Mouse (Mus musculus) kidney, adult 9 months (tissue): Measurements from ENCODE around the gene Amz2.
A peak's percentile ranks its signal among the peaks of the same experiment; 100 is the strongest.

Source experiments
- DNase-seq: peaks from one replicate; pipeline ENCODE4 v3.0.0; 2022

The Amz2 gene

DNA sequence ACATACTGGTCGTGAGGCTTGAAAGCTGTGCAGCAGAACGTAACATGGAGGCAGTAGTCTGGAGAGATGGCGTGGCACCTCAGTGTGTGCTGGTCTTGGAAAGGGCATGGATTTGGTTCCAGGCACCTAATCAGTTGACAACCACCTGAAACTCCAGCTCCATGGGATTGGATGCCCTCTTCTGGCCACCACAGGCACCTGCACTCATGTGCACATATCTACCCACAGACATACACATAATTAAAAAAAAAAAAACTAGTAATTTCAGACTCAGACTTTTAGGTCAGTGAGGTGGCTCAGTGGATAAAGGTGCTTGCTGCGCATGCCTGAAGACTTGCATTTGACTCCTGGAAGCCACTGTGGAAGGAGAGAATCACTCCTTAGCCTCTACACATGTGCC, 3.5 kb upstream of the Amz2 start:
- no peak for DNase-seq

DNA sequence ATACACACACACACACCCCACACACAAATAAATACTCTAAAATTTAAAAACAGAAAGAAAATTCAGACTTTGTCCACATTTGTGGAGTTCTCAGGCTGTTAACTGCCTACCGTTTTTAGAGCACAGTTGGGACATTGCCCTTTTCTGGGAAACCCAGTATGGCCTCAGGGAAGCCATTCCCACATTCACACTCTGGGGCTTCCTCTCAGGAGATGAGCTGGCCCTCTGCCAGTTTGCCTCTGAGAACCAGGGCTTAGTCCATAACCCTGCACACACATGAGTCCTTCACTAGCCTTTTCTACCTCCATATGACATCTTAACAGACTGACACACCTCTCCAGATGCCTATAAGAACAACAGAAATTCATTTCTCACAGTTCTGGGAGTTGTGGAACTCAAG, 2.5 kb upstream of the Amz2 start:
- DNase-seq = no peak

DNA sequence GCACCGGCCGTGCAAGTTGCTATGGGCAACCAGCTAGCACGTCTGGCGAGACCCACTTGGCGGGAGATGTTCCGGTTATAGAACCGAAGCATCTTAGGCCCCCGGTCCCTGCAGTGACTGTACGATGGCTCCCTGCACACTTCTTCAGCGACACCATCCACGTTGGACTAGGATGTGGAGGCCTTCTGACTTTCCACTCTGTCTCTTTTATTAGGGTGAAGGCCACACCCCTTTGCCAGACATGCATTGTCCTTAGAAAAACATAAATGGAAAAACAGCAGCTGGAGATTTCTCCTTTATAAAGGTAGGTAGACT, 483 bp downstream of the Amz2 start:
- no peak for DNase-seq

DNA sequence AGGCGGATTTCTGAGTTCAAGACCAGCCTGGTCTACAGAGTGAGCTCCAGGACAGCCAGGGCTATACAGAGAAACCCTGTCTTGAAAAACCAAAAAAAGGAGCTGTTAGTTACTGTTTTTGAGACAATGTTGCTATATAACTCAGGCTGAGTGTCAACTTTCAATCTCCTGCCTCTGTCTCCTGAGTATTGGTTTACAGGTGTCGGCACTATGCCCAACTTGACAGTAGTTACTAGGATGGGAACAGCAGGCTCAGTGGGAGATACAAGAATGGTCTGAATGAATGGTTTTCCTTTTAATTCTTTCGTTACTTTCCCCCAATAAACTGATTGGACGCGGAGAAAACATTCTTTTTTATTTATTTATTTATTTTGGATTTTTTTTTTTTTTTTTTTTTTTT, 1.6 kb downstream of the Amz2 start:
- DNase-seq = no peak

DNA sequence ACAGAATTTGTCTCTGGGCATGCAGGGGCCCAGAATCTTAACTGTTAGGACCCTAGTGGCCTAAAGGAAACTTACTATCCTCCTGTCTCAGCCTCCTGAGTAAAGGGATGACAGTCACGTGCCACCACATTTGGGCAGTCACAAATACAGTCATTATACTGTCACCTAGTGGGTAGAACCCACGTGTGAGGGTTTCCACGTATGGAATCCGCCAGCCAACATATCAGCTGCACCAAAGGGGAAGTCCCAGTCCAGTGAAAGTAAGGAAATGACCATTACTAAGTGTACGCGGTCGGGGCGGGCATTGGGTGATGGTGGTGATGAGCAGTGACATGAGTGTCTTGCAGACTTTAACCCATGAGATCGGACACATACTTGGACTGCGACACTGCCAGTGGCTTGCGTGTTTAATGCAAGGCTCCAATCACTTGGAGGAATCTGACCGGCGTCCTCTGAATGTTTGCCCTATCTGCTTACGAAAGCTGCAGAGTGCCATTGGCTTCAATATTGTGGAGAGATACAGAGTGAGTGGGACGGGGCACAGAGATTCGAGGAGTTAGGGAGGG, 8.6 kb downstream of the Amz2 start:
- no peak for DNase-seq

DNA sequence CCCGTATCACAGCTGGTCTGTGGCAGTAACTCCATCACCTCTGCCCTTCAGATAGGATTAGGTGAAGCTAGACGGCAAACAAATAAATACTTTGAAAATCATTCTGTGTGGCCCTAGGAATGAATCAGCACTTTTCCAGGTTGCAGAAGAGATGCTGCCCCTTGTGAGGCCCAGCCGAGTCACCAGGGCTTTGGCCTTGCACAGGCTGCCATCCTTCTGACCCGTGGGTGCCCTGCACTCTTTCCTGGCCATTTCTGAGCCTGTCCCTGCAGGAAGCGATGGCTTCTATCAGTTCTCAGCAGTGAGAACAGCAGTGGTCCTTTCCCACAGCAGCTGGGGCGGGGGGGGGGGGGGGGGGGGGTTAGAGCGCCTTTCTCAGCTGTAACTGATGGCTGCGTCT, 11.1 kb downstream of the Amz2 start:
- no peak for DNase-seq

DNA sequence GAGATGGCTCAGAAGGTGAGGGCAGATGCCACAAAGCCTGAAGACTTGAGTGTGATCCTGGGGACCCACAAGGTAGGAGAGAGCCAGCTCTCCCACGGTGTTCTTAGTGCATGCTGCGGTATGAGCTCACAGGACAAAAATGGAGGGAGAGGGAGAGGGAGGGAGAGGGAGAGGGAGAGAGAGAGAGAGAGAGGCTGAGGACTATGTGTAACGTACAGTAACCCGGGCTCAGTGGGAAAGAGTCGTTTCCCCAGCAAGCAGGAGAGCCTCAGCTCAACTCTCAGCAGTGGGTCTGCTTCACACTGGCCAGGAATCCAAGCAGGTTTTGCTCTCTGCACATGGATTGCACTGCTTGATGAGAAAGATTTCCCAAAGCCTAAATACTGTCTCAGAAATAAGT, 13.5 kb downstream of the Amz2 start:
- DNase-seq = no peak

DNA sequence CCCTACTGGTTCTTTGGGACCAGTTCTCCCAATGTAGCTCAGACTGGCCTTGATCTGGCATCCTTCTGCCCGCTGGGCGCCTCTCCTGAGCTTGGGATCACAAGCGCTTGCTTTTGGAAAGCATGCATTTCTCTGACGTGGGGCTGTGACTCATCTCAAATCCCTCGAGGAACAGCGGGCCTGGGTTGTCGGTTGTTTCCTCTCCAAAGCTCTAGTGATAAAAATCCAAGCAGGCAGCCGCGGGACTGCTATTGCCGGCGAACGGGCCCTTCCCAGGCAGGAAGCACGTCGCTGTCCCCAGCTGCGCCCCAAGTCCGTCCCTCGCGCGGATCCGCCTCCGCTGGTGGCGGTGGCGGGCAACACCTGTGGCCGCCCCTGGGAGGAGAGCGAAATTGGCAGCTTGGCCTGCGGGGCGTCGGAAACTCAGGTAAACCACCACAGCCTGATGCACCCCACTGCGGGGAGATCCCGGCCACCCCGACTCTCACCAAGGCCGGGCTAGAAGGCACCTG, 14.1 kb downstream of the Amz2 start:
- DNase-seq = peak; percentile 80

DNA sequence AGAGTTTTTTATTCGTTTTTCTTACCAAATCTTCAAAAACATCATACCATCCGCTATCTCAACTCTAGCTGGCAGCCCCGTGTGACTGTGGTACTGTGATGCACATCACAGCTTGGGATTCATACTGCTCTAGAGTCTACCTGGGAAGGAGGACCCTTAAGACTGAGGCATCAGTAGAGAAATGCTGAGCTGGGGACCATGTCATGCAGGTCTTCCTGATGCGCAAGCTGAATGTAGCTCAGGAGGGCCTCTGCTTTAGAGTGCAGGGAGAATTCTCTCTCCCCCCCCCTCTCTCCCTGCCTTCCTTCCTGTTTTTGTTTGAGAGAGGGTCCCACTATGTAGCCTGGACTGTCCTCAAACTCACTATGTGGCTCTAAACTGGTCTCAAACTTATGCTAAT, 14.9 kb downstream of the Amz2 start:
- DNase-seq = no peak

DNA sequence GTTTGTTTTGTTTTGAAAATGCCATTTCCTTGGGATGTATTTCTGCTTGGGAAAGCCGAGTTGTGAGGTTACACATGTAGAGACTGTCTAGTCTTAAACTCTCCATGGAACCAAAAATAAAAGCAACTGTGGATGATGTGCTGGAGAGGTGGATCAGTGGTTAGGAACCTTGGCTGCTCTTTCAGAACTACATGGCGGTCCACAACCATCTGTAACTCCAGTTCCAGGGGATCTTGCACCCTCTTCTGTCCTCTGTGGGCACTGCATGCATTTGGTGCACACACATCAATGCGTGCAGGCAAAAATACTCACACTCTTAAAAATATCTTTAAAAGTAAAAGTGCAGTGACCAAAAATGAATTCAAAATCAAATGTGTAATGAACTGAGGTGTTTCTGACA, 15.4 kb downstream of the Amz2 start:
- DNase-seq = peak; percentile 59

DNA sequence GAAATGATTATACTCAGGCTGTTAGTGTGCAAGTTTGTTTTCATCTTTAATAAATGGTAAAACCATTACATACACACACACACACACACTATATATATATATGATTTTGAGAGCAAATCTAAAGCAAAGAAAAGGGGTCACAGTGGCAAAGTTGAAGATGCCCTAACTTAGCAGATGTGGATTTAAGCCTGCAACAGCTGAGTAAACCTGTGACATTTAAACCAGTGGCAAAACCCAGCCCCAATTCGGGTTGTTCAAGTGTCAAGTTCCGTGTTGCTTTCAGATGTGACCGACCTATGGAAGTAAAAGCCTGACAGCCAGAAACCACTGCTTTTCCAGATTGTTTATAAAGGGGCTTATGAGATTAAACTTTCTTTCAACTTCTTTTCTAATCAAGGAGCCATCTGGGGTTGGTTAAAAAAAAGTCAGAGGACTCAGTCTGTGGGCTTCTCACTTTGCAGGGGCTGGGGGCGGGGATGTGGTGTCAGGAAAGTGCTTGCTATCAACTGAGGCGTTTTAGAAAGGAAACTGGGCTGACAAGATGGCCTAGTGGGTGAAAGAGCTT, 16.5 kb downstream of the Amz2 start:
- DNase-seq = no peak

DNA sequence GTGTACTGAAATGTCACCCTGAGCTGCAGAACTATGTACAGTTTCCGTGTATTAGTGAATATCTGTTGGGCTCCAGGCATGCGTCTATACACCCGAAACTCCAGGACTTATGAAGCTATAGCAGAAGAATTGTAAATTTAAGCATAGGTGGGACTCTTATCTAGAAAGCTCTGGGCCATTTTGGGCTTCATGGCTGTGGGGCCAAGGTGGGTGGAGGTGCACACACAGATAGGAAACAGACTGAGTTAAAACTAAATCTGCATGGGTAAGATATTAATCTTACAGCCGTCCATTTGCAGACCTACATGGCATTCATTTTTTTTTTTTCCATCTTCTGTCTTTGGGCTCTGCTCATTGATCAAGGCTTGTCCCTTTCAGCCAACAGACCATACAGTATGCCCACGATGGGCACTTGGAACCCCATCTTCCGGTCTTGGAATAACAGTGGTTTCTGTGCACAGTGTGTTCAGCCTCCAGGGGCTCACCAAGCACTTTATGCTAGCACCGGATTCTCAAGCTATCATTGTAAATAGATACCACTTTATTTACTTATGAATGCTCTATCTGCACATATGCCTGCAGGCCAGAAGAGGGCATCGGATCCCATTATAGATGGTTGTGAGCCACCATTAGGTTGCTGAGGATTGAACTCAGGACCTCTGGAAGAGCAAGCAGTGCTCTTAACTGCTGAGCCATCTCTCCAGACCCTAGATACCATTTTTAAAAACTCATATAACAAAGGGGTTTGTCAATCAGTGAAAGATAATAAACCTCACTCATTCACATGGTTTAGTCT, 17.9 kb downstream of the Amz2 start:
- DNase-seq = no peak

DNA sequence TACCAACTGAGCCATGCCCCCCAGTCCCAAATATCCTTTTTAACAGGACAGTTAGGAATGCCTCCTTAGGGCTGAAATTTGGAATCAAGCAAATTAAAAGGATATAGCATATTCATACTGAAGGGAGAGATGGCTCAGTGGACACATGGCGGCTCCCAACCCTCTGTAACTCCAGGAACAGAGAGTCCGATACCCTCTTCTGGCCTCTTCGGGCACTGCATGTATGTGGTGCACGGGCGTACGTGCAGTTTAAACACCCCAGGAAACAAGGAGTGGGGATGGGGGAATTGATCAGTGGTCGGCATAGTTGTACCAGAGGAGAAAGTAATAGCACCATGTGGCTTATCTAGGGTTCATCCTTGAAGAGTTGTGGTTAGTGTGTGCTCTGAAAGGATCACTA, 18.9 kb downstream of the Amz2 start:
- DNase-seq = peak; percentile 36

DNA sequence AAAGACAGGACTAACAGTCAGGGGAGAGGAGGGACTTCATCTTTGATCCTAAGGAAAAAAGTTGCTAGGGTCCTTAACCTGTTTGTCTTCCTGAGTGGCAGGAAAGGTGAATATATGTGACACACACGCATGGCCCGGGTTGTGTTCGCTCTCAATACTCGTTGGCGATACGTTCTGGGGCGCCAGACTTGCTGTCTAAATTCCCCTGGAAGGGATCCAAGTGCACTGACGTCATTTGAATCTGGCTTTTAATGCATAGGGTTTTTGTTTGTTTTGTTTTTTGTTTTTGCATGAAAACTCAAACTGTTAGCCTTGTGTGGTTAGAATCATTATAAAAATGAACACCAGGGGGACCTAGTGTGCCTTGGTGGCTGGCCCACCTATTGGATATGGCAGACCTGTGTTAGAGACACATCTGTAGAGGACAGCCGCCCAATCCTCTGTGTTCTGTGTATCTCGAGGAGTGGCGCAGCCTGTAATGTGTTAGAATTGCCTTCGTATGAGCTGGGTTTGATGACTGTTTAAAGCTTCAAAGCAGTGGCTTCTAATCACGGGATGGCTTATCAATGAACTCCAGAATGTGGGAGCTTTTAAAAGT, 19.8 kb downstream of the Amz2 start:
- DNase-seq = peak; percentile 70

DNA sequence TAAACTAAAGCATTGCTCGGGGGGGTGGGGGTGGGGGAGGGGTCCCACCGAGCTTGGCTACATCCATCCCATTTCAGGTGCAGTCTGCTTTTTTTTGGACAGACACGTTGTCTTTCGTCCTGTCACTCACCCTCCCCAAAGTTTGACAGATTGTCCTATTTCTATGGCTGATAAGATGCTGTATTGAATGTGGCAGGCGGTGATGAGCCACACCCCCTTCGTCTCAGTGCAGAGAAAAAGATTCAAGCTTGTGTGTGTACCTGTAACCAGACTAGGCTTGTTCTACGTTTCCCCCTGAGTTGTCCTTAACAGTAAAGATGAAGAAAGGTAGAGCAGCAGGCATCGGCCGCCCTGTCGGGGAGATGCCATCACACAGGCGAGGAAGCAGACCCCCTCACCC, 25.4 kb downstream of the Amz2 start:
- DNase-seq = no peak

DNA sequence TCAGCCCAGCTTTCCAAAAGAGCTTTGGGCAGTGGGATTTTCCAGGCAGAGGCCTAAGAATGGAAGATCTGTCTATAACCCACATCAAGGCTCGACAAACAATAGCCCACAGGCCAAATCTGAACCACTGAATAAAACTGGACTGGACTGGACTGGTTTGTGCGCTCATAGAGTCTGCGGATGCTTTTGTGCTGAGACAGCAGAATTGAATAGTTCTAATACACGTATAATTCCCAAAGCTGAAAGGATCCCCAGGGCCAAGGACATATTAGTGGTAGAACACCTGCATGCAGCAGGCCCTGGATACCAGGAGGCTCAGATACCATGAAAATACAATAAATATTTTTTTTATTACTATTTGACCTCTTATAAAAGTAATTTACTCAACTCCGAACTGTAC, 30.5 kb downstream of the Amz2 start:
- no peak for DNase-seq

DNA sequence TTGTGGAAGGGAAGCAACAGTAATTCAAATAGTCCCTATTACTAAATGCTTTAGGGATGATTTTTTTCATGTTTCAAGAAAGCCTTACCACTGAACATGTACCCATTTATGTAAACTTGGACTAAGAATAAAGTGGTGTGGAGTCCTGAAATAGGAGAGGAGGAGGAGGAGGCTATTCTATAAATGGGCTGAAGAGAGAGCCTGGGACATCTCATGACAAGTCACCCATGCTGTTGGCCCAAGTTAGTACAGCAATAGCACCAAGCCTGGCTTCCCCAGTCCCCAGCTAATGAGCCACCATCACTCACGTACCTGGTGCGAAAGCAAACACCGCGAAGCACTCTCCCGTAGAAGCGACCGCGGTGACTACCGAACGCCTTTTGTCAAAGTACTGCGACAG, 32.4 kb downstream of the Amz2 start:
- DNase-seq = no peak

DNA sequence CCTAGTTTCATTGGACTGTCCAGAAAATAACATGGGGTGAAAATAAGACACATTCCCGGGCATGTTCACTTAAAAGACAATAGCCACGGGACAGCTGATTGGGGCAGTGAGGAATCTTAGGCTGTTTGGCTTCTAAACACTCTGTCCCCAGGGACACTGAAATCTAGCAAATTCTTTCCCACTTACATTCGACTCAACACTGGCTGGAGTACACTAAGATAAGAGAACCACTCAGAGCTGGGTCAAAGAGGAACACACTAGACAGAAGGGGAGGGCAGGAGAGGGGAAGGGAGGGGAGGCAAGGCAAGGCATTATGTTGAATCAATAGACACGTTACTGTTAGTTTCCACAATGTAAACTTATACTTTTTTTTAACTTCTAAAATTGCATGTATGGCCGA, 34.8 kb downstream of the Amz2 start:
- DNase-seq = no peak

DNA sequence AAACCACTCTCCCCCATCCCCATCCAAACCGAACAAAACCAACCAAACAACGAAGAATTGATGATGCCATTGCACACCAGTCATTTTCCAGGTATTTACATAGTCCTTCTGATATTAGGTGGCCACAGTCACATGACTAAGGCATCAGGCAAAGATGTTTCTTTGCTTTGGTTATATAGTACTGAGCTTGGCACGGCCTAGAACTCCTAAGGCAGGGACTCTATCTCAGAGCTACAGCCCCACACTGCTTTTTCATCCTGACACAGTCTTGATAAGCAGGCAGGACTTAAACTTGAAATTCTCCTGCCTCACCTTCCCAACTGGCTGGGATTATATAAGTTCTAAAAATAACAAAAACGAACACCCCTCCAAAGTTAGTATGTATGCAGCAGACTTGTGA, 39.3 kb downstream of the Amz2 start:
- DNase-seq = no peak

DNA sequence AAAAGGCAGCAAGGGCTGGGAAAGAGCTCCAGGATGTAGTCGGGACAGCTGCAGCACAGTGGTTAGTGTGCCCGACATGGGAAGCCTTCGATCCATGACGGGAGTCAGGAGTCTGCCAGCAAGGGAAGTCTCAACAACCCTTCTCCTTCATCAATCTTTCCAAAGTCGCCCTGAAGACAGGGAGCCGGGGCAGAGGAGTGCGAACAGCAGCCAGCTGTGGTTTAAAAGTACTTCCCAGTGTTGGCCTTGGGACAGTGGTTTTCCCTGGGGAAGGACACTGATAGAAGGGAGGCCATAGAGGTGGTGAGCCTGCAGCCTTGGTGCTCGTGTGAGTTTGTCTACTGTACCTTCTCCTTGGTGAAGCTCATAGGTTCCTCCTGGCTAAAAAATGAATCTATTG, 41.2 kb downstream of the Amz2 start:
- DNase-seq = no peak

DNA sequence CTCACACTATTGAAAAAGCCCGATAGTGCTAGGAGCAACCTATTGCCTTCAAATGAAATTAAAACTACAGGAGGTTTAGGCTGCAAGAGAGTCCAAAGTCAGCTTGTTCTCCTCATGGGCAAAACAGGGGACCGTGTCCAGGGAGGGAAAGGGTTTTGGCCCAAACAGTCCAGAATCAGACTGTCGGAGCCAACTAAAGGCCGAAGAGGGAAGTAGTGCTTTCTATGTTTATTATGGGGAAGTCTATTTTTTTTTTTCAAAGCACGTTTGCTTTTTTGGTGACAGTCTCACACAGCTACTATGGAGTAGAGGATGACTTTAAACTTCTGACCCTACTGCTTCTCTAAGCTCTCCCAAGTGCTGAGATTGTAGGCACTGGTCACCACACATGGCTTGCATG, 42.4 kb downstream of the Amz2 start:
- DNase-seq = no peak

DNA sequence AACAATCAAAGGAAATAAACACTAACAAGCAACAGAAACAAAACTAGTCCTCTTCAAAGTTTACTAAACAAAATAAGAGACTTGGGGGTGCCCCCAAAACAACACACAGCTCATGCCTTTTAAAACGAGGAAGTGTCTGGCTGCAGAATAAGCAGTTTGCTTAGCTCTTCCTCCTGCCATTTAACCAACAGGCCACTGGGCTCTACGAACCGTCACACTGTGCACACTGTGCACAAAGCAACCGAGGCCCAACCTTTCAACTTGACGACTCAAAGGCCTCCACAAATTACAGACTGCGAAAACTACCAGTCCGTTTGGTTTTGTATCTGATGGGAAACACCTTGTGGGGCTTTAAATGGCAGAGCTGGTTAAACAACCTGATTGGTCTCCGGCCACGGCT, 44.4 kb downstream of the Amz2 start:
- DNase-seq = no peak

DNA sequence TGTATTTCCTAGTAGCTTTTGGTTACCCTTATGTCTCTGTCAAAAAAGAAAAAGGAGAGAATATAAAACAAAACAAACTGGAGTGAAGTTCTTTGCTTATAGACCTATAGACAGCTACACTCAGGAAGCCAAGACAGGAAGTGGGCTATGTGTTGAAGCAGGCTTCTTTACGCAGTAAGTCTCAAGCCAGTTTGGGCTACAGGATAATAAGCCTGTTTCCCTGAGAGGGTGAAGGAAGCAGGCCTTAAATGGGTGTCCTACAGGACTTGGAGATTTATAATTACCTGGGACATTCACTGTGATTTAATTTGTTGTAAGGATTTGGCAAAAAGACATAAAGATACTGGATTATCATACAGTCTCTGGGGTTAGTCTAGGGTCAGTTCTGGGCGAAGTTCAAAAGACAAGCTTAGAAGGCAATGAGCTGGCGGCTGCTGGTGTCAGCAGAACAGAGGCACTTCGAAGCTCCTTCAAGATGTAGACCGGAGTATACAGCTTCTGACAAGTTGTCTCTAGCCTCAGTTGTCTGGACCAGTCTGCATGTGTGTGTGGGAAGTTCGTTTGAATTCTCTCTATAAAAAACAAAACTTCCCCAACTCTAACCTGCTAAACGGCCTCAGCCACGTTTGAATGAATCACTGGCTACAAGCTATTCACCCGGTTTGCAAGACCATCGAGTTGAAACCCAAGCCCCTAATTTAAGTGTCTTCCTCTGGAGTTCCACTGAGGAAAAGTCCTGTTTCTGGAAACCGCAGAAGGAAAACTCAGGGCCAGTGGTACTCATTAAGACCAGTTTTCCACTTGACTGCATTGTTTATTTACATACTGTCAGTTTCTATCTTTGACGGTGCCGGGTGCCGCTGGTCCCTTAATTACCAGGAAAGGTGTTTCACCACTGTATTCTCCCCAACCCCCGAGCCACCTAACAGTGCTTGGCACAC, 45.4 kb downstream of the Amz2 start:
- DNase-seq = peak; percentile 64
